Mouse (Mus musculus): ENCODE data around the gene I0C0044D17Rik. TPM values are rescaled to one million over a fixed set of nuclear protein-coding genes. Genes with fewer than 3 reads are reported as not detected.
"Not testable (repeated sequence)": the region's sequence is repeated elsewhere in the genome, so short reads cannot be mapped to it uniquely, and the experiment has no call there.

Gene I0C0044D17Rik
- polyA plus RNA-seq, 1 experiment from 2014 or later, result not detected

DNA sequence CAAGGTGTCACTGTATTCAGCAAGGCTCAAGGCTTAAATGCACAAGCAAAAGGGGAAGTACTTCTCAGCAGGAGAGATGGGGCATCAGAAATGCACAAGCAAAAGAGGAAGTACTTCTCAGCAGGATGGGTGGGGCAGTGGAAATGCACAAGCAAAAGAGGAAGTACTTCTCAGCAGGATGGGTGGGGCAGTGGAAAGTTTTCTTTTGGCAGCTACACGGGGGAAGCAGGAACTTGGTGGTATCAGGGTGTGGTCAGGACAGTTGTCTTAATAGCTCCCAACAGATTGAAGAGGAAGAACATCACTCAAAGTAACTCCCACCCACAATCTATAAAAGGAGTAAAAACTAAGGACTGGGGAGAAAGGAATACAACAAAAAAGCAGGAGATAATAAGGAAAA lies 26.8 kb upstream of the I0C0044D17Rik start:
- H3K4me2 ChIP-seq (ENCODE audit: low read length); H3K4me3 ChIP-seq (ENCODE audit: low read depth, low read length); H3K27ac ChIP-seq (ENCODE audit: low read depth, low read length); H3K4me1 ChIP-seq (ENCODE audit: control insufficient read depth, insufficient read depth, low read length); H3K27me3 ChIP-seq (replicated peaks; ENCODE audit: control insufficient read depth, insufficient read depth, low read length); H3K36me3 ChIP-seq (ENCODE audit: control insufficient read depth, insufficient read depth, low read length); H3K9ac ChIP-seq (ENCODE audit: low read length); ATAC-seq; H3K9me3 ChIP-seq (replicated peaks; ENCODE audit: control insufficient read depth, low read length); DNase-seq (ENCODE audit: low spot score): not testable (repeated sequence)
- WGBS, result 77% methylated on average over 1 of the region's 1 CpGs

DNA sequence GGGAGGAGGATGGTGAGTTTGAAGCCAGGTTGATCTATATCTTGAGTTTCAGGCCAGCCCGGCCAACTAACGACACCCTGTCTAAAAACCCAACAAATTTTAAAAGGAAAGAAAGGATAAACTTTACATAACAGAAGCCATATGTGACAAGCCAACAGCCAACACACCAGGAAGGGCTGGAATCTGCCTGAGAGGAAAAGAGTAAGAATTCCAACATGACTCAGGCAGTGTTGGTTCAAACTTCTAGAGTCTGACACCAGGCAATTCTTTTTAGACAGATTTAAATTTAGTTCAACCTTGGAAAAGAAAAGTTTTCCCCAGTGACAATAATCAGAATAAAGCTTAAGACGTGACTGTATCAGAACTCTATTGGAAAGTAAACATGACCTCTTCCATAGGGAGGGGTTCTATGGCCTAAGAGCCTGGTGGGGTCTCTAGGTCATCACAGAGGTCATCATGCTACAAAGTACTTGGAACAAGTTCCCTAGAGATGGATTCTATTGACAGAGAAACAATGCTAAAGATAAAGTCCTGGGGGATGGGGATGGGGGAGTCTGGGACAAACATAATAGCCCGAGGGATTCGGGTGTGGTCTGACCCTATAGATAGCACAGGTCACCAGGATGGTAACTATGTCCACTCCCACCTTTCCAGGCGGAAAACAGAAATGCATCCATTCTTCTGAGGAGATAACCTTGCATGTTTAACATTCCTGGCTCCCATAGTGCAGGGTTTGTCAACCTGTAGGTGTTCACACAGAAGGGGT lies 23.7 kb upstream of the I0C0044D17Rik start:
- Histone ChIP-seq H3K36me3 (ENCODE audit: control insufficient read depth, insufficient read depth, low read length) (no peaks in the 10 kb centered on the region), H3K9ac (ENCODE audit: low read length) (no peak overlapping the region), H3K4me2 (ENCODE audit: low read length) (no peak overlapping the region), H3K9me3 (replicated peaks; ENCODE audit: control insufficient read depth, low read length) (no peaks in the 10 kb centered on the region), H3K4me1 (ENCODE audit: control insufficient read depth, insufficient read depth, low read length) (no peaks in the 10 kb centered on the region), H3K27me3 (replicated peaks; ENCODE audit: control insufficient read depth, insufficient read depth, low read length) (no peaks in the 10 kb centered on the region), H3K27ac (ENCODE audit: low read depth, low read length) (no peak overlapping the region), H3K4me3 (ENCODE audit: low read depth, low read length) (no peak overlapping the region)
- no peak for ATAC-seq
- 85% methylated on average over 6 of the region's 6 CpGs for WGBS
- no peak for DNase-seq (ENCODE audit: low spot score)

DNA sequence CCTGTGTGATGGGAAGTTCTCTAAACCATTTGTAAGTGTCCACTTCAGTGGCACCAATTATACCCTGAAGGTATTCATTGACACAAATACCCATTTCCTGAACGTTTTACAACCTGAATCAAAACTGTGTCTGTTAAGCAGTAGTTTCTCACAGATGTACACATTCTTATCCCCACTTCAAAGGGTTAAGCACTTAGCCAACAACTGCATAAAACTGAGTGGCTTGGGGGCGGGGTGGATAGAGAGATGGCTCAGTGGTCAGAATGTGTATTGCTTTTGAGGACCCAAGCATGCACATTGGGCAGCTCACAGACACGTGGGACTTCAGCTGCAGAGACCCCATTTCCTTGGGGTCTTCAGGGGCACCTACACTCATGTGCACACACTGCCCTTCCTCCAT lies 22.8 kb upstream of the I0C0044D17Rik start:
- Histone ChIP-seq H3K27me3 (replicated peaks; ENCODE audit: control insufficient read depth, insufficient read depth, low read length) (no peaks in the 10 kb centered on the region), H3K4me2 (ENCODE audit: low read length) (no peak overlapping the region), H3K4me1 (ENCODE audit: control insufficient read depth, insufficient read depth, low read length) (no peaks in the 10 kb centered on the region), H3K9me3 (replicated peaks; ENCODE audit: control insufficient read depth, low read length) (no peaks in the 10 kb centered on the region), H3K36me3 (ENCODE audit: control insufficient read depth, insufficient read depth, low read length) (no peaks in the 10 kb centered on the region), H3K9ac (ENCODE audit: low read length) (no peak overlapping the region), H3K27ac (ENCODE audit: low read depth, low read length) (no peak overlapping the region), H3K4me3 (ENCODE audit: low read depth, low read length) (no peak overlapping the region)
- no peak for DNase-seq (ENCODE audit: low spot score)
- ATAC-seq, result no peak
- 57% methylated on average over 3 of the region's 3 CpGs for WGBS

DNA sequence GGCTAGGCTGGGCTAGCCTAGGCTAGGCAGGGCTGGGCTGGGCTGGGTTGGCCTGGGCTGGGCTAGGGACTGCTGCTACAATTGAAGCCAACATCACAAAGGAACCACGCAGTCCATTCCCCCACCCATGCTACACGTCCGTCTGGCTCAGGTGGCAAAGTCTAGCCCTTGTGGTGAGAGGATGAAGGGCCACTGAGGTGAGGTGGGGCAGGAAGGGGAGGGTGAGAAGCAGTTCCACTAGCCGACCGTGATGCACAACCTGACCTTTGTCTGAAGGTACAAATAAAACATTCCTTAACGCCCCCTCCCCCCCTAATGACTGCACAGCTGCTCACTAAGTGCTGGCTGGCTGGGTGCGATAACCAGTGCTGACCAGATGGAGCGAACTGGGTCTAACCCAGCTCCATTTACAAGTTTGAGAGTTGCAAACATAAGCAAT lies 22.1 kb upstream of the I0C0044D17Rik start:
- H3K9ac ChIP-seq (ENCODE audit: low read length), result no peak overlapping the region
- ATAC-seq (no peak), DNase-seq (ENCODE audit: low spot score) (peak; percentile 16)
- no peaks in the 10 kb centered on the region for H3K36me3 ChIP-seq (ENCODE audit: control insufficient read depth, insufficient read depth, low read length)
- H3K27ac ChIP-seq (ENCODE audit: low read depth, low read length), result no peak overlapping the region
- H3K9me3 ChIP-seq (replicated peaks; ENCODE audit: control insufficient read depth, low read length), result no peaks in the 10 kb centered on the region
- H3K4me2 ChIP-seq (ENCODE audit: low read length), result no peak overlapping the region
- H3K4me1 ChIP-seq (ENCODE audit: control insufficient read depth, insufficient read depth, low read length), result no peaks in the 10 kb centered on the region
- 83% methylated on average over 8 of the region's 8 CpGs for WGBS
- no peaks in the 10 kb centered on the region for H3K27me3 ChIP-seq (replicated peaks; ENCODE audit: control insufficient read depth, insufficient read depth, low read length)
- no peak overlapping the region for H3K4me3 ChIP-seq (ENCODE audit: low read depth, low read length)

DNA sequence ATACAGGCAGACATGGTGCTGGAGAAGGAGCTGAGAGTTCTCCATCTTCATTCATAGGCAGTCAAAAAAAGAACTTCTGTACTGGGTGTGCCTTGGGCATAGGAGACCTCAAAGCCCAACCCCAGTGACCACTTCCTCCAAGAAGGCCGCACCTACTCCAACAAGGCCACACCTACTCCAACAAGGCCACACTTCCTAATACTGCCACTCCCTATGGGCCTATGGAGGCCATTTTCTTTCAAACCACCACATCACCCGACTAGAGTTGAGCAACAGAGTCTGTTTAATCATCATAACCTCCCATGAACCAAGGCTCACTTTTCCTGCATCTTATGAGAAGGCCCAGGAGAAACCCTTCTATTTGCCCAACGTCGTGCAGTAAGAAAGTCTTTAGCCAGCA lies 21.6 kb upstream of the I0C0044D17Rik start:
- Histone ChIP-seq H3K4me2 (ENCODE audit: low read length) (no peak overlapping the region), H3K27ac (ENCODE audit: low read depth, low read length) (no peak overlapping the region), H3K4me3 (ENCODE audit: low read depth, low read length) (no peak overlapping the region), H3K9ac (ENCODE audit: low read length) (no peak overlapping the region), H3K4me1 (ENCODE audit: control insufficient read depth, insufficient read depth, low read length) (no peaks in the 10 kb centered on the region), H3K27me3 (replicated peaks; ENCODE audit: control insufficient read depth, insufficient read depth, low read length) (no peaks in the 10 kb centered on the region), H3K36me3 (ENCODE audit: control insufficient read depth, insufficient read depth, low read length) (no peaks in the 10 kb centered on the region), H3K9me3 (replicated peaks; ENCODE audit: control insufficient read depth, low read length) (no peaks in the 10 kb centered on the region)
- WGBS, result 87% methylated on average over 4 of the region's 4 CpGs
- DNase-seq (ENCODE audit: low spot score) (no peak), ATAC-seq (no peak)

DNA sequence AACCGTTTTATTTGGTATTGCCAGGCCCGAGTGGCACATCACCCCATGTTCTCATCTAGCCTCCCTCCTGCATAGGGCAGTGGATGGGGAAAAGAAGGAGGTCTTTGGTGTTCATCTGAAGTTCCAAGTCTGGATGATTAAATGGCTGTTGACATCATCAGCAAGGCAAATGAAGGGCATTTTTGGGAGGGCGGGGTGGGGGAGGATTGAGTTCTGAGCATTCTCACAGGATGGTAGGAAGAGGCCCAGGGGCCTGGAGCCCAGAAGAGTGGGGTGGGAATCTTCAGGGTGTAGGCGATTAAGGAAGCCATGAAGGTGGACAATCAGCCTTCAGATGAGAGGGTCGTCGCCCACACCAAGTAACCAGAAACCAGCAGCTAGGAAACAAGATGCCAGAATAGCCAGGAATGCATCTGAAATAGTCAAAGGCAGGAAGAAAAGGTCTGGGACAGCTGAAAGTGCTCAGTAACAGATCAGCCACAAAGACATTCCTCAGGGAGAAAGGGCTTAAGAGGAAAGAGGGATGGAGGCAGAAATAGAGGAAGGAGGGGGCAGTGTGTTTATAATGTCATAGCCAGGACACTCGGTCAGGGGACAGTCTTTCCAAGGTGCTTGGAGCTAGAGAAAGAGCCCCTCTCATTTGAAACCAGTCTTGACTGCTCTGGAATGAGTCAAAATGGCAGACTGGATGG lies 20.4 kb upstream of the I0C0044D17Rik start:
- Histone ChIP-seq H3K27ac (ENCODE audit: low read depth, low read length) (no peak overlapping the region), H3K9me3 (replicated peaks; ENCODE audit: control insufficient read depth, low read length) (no peaks in the 10 kb centered on the region), H3K4me3 (ENCODE audit: low read depth, low read length) (no peak overlapping the region), H3K27me3 (replicated peaks; ENCODE audit: control insufficient read depth, insufficient read depth, low read length) (no peaks in the 10 kb centered on the region), H3K4me1 (ENCODE audit: control insufficient read depth, insufficient read depth, low read length) (no peaks in the 10 kb centered on the region), H3K4me2 (ENCODE audit: low read length) (no peak overlapping the region), H3K36me3 (ENCODE audit: control insufficient read depth, insufficient read depth, low read length) (no peaks in the 10 kb centered on the region), H3K9ac (ENCODE audit: low read length) (no peak overlapping the region)
- 85% methylated on average over 7 of the region's 7 CpGs for WGBS
- DNase-seq (ENCODE audit: low spot score) (no peak), ATAC-seq (no peak)

DNA sequence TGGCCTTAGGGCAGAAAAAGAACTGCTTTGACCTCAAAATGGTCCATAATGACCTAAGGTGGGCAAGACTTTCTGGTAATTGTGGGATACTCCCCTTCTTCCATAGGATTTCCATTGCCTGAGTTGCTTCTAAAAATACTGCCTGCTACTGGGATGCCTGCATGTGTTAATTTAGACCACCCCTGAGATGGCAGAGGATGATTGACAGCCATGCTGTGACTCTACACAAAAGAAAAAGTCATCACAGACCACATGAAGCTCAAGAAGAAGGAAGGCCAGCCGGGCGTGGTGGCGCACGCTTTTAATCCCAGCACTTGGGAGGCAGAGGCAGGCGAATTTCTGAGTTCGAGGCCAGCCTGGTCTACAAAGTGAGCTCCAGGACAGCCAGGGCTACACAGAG lies 17.6 kb upstream of the I0C0044D17Rik start:
- not testable (repeated sequence) for H3K36me3 ChIP-seq (ENCODE audit: control insufficient read depth, insufficient read depth, low read length); H3K9ac ChIP-seq (ENCODE audit: low read length); H3K4me1 ChIP-seq (ENCODE audit: control insufficient read depth, insufficient read depth, low read length); H3K4me3 ChIP-seq (ENCODE audit: low read depth, low read length); H3K4me2 ChIP-seq (ENCODE audit: low read length); ATAC-seq; H3K27ac ChIP-seq (ENCODE audit: low read depth, low read length); H3K9me3 ChIP-seq (replicated peaks; ENCODE audit: control insufficient read depth, low read length); H3K27me3 ChIP-seq (replicated peaks; ENCODE audit: control insufficient read depth, insufficient read depth, low read length); DNase-seq (ENCODE audit: low spot score)
- 65% methylated on average over 5 of the region's 6 CpGs for WGBS

DNA sequence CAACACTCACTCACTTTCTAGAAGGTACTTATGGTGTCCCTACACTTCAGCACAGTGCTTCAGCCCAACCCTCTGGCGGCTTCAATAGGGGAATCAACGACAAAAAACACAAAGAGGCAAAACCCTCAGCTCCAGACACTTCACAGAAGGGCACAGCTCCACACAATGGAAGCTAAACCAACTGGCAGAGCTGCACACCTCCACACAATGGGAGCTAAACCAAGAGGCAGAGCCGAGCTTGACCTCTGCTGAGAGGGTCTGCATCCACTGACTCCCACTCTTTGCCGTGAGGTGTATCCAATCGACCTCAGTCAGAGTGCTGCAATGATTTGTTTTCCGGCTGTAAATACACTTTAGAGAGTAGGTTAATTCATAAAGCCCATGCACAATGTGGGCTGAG lies 16.9 kb upstream of the I0C0044D17Rik start:
- DNase-seq (ENCODE audit: low spot score), result peak; percentile 34

DNA sequence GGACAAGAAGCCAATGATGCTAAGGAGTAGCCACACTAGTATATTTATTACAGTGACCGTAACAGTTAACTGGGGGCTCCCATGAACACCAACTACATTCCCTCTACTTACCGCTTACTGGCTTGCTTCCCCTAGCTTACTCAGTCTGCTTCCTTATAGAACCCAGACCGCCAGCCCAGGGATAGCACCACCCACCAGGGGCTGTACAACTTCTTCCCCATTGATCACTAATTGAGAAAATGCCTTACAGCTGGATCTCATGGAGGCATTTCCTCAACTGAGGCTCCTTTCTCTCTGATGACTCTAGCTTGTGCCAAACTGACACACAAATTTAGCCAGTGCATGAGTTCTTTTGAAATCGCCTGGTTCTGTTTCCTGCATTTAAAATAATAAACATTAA lies 15.3 kb upstream of the I0C0044D17Rik start:
- Histone ChIP-seq H3K4me1 (ENCODE audit: control insufficient read depth, insufficient read depth, low read length) (no peaks in the 10 kb centered on the region), H3K4me3 (ENCODE audit: low read depth, low read length) (no peak overlapping the region), H3K36me3 (ENCODE audit: control insufficient read depth, insufficient read depth, low read length) (no peaks in the 10 kb centered on the region), H3K27ac (ENCODE audit: low read depth, low read length) (no peak overlapping the region), H3K27me3 (replicated peaks; ENCODE audit: control insufficient read depth, insufficient read depth, low read length) (no peaks in the 10 kb centered on the region), H3K9me3 (replicated peaks; ENCODE audit: control insufficient read depth, low read length) (no peaks in the 10 kb centered on the region), H3K4me2 (ENCODE audit: low read length) (no peak overlapping the region), H3K9ac (ENCODE audit: low read length) (no peak overlapping the region)
- no peak for ATAC-seq
- WGBS, result 89% methylated on average over 4 of the region's 4 CpGs
- DNase-seq (ENCODE audit: low spot score), result no peak

More for the DNA sequence above, 16.9 kb upstream of the I0C0044D17Rik start:
- Histone ChIP-seq H3K27me3 (replicated peaks; ENCODE audit: control insufficient read depth, insufficient read depth, low read length) (no peaks in the 10 kb centered on the region), H3K27ac (ENCODE audit: low read depth, low read length) (no peak overlapping the region; the same call in 1 of the 2 replicates), H3K9ac (ENCODE audit: low read length) (no peak overlapping the region), H3K4me3 (ENCODE audit: low read depth, low read length) (no peak overlapping the region), H3K4me1 (ENCODE audit: control insufficient read depth, insufficient read depth, low read length) (no peaks in the 10 kb centered on the region), H3K9me3 (replicated peaks; ENCODE audit: control insufficient read depth, low read length) (no peaks in the 10 kb centered on the region), H3K36me3 (ENCODE audit: control insufficient read depth, insufficient read depth, low read length) (no peaks in the 10 kb centered on the region), H3K4me2 (ENCODE audit: low read length) (no peak overlapping the region)
- ATAC-seq, result peak; percentile 40; the same call in 1 of the 2 replicates
- WGBS, result 9% methylated on average over 6 of the region's 6 CpGs
